Mouse (Mus musculus): ENCODE measurements around the gene Mak. TPM values are rescaled to one million over a fixed set of nuclear protein-coding genes. Genes with fewer than 3 reads are reported as not detected.
A peak's percentile ranks its signal among the peaks of the same experiment; 100 is the strongest.
"Not testable (repeated sequence)": the region's sequence is repeated elsewhere in the genome, so short reads cannot be mapped to it uniquely, and the experiment has no call there.

Mak gene
- polyA plus RNA-seq, 1 experiment from 2014 or later = 0.37 TPM

DNA sequence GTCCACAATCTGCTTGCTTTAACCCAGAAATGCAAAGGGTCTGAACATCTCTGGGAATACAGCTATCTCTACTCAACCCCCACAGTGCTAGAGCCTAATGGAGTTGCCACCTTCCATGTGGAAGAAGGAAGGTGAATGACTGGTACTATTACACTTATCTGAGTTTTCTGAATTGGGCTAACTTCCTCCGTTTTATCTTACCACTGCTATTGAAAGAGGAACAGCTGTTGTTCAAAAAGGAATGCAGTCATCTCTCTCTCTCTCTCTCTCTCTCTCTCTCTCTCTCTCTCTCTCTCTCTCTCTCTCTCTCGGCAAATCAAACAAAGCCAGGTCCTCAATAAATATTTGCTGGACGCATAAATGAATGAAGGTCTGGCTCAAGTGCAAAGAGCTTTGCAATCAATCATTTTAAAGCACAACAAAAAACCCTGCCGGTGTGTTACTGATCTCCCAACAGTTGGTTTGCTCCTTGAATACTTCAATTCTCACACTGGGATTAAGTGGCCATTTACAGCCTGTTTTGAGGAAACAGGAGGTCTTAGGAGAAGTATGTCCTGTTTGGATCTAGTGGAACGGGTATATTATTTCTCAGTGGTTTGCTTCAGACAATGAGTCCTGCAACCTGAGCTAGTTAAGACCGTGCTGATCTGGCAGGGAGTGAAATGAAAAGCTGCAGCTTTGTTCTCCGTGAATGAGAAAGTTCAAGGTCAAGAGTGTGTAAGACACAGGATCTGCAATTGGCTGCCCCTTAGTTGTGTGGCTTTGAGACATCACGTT, 84.8 kb downstream of the Mak start:
- Histone ChIP-seq H3K4me3 (replicated peaks; ENCODE audit: low read depth, low read length) (no peak overlapping the region), H3K9ac (ENCODE audit: low read depth, low read length) (no peak overlapping the region)
- DNase-seq (ENCODE audit: low spot score) = peak; percentile 79

DNA sequence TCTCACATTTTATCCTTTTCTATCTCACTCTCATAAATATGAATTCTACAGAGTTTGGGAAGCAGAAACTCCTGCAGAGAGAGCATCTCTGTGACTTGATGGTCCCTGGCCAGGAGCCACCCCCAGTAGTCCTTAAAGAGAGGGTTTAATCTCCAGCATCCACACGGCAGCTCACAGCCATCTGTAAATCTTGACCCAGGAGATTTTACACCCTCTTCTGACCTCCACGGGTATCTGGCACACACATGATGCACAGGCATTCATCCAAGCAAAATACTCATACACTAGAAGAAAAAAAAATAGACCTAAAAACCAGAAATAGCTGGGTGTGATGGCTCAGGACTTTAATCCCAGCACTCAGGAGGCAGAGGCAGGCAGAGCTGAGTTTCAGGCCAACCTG, 91.1 kb downstream of the Mak start:
- no peaks in the 10 kb centered on the region for H3K36me3 ChIP-seq (ENCODE audit: insufficient read depth, low read length)
- no peak overlapping the region for H3K4me2 ChIP-seq (ENCODE audit: low read length)
- TF ChIP-seq CTCF (IDR thresholded peaks at IDR 0.05; ENCODE audit: low read depth) = no peak
- H3K4me3 ChIP-seq (replicated peaks; ENCODE audit: low read depth, low read length) = no peak overlapping the region
- no peaks in the 10 kb centered on the region for H3K4me1 ChIP-seq (replicated peaks; ENCODE audit: insufficient read depth, low read length)
- no peaks in the 10 kb centered on the region for H3K27me3 ChIP-seq (ENCODE audit: insufficient read depth, low read length)
- 47% methylated on average over 2 of the region's 2 CpGs for WGBS
- DNase-seq (ENCODE audit: low spot score) (no peak), ATAC-seq (replicated peaks; ENCODE audit: low FRiP score, low read depth) (no peak)
- H3K9me3 ChIP-seq (replicated peaks; ENCODE audit: low read length) = no peaks in the 10 kb centered on the region
- no peak overlapping the region for H3K27ac ChIP-seq
- no peak overlapping the region for H3K9ac ChIP-seq (ENCODE audit: low read depth, low read length)

More for the DNA sequence above, 84.8 kb downstream of the Mak start:
- peak overlapping the region; percentile 2; the same call in 1 of the 2 replicates for H3K4me2 ChIP-seq (ENCODE audit: low read length)
- 8% methylated on average over 8 of the region's 8 CpGs for WGBS
- no peaks in the 10 kb centered on the region for H3K36me3 ChIP-seq (ENCODE audit: insufficient read depth, low read length)
- H3K4me1 ChIP-seq (replicated peaks; ENCODE audit: insufficient read depth, low read length) = 0 out of 2 replicates have a peak, but pooled peaks cover 2% of the 10 kb centered on the region
- peak; percentile 46 for ATAC-seq (replicated peaks; ENCODE audit: low FRiP score, low read depth)
- H3K27me3 ChIP-seq (ENCODE audit: insufficient read depth, low read length) = no peaks in the 10 kb centered on the region
- no peaks in the 10 kb centered on the region for H3K9me3 ChIP-seq (replicated peaks; ENCODE audit: low read length)
- no peak for TF ChIP-seq CTCF (IDR thresholded peaks at IDR 0.05; ENCODE audit: low read depth)
- H3K27ac ChIP-seq = peak overlapping the region; percentile 36; the same call in 1 of the 2 replicates

DNA sequence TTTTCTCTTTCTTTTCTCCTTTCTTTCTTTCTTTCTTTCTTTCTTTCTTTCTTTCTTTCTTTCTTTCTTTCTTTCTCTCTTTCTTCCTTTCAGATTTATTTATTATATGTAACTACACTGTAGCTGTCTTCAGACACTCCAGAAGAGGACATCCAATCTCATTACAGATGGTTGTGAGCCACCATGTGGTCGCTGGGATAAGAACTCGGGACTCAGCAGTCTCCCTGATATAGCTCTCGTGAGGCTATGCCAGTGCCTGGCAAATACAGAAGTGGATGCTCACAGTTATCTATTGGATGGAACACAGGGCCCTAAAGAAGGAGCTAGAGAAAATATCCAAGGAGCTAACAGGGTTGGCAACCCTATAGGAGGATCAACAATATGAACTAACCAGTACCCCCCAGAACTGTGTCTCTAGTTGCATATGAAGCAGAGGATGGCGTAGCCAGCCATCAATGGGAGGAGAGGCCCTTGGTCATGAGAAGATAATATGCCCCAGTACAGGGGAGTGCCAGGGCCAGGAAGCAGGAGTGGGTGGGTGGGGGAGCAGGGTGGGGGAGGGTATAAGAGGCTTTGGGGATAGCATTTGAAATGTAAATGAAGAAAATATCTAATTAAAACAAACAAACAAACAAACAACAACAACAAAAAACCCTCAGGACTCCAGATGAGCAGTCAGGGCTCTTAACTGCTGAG, 91.8 kb downstream of the Mak start:
- DNase-seq (ENCODE audit: low spot score); H3K4me2 ChIP-seq (ENCODE audit: low read length); H3K36me3 ChIP-seq (ENCODE audit: insufficient read depth, low read length); H3K9ac ChIP-seq (ENCODE audit: low read depth, low read length); H3K27me3 ChIP-seq (ENCODE audit: insufficient read depth, low read length); H3K4me1 ChIP-seq (replicated peaks; ENCODE audit: insufficient read depth, low read length); ATAC-seq (replicated peaks; ENCODE audit: low FRiP score, low read depth); H3K27ac ChIP-seq; H3K9me3 ChIP-seq (replicated peaks; ENCODE audit: low read length); H3K4me3 ChIP-seq (replicated peaks; ENCODE audit: low read depth, low read length): not testable (repeated sequence)
- 66% methylated on average over 4 of the region's 4 CpGs for WGBS

DNA sequence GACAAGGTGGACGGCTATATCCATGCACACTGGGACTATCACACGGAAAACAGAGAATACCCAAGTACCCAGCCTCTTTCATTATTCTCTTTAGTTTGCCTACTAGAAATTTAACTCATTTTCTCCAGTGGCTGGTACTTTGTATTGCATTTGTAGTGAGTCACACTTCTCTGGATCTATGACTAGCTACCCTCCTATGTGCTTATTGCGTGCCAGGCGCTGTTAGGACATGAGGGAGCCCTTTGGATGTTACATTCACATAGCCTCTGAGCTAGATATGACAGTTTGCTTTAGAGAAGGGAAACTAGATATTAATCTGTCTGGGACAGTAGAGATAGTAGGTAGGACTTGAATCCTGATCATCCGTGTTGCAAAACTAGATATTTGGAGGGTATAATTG, 93.4 kb downstream of the Mak start:
- Histone ChIP-seq H3K9me3 (replicated peaks; ENCODE audit: low read length) (no peaks in the 10 kb centered on the region), H3K27me3 (ENCODE audit: insufficient read depth, low read length) (no peaks in the 10 kb centered on the region), H3K4me1 (replicated peaks; ENCODE audit: insufficient read depth, low read length) (no peaks in the 10 kb centered on the region), H3K9ac (ENCODE audit: low read depth, low read length) (no peak overlapping the region), H3K4me3 (replicated peaks; ENCODE audit: low read depth, low read length) (no peak overlapping the region), H3K36me3 (ENCODE audit: insufficient read depth, low read length) (no peaks in the 10 kb centered on the region), H3K27ac (no peak overlapping the region), H3K4me2 (ENCODE audit: low read length) (no peak overlapping the region)
- ATAC-seq (replicated peaks; ENCODE audit: low FRiP score, low read depth) (no peak), DNase-seq (ENCODE audit: low spot score) (no peak)
- WGBS = 94% methylated on average over 5 of the region's 5 CpGs
- TF ChIP-seq CTCF (IDR thresholded peaks at IDR 0.05; ENCODE audit: low read depth) = no peak

DNA sequence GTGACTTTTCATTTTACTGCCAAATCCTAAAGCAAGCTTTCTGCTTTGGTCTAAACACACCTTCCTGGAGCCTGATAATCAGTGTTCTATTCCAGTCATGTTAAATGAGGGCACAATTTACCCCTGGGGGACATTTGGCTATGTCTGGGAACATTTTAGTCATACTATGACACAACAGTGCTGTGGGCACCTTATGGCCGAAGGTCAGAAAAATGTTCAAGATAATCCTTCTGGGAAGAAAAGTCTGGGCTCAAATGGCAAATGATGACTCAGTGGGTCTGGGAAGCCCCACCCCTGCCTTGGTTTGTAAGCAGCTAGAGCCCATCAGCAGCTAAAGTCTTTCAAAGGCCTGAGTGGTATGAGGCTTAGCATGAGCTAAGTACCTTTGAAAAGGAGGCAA, 96.7 kb downstream of the Mak start:
- Histone ChIP-seq H3K36me3 (ENCODE audit: insufficient read depth, low read length) (no peaks in the 10 kb centered on the region), H3K9ac (ENCODE audit: low read depth, low read length) (no peak overlapping the region), H3K4me3 (replicated peaks; ENCODE audit: low read depth, low read length) (no peak overlapping the region), H3K27ac (no peak overlapping the region), H3K27me3 (ENCODE audit: insufficient read depth, low read length) (no peaks in the 10 kb centered on the region), H3K4me1 (replicated peaks; ENCODE audit: insufficient read depth, low read length) (no peaks in the 10 kb centered on the region), H3K9me3 (replicated peaks; ENCODE audit: low read length) (no peaks in the 10 kb centered on the region), H3K4me2 (ENCODE audit: low read length) (no peak overlapping the region)
- WGBS = 91% methylated on average over 1 of the region's 1 CpGs
- TF ChIP-seq CTCF (IDR thresholded peaks at IDR 0.05; ENCODE audit: low read depth) = no peak
- ATAC-seq (replicated peaks; ENCODE audit: low FRiP score, low read depth) (no peak), DNase-seq (ENCODE audit: low spot score) (no peak)

DNA sequence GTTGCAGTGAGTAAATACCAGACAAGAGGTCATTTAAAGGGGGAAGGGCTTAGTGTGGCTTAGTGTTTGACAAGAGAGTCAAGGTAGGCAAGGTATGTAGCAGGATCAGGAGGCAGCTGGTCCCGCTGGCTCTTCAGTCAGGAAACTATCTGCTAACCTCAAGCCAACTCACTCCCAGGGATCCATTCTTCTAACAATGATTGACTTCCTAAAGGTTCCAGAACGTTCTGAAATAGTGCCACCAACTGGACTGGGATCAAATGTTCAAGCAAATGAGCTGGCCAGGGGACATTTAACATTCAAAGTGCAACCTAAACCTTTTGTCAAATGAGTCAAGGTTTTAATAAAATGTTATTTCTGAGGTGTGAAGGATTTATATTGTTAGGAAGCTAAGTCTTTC, 100.2 kb downstream of the Mak start:
- Histone ChIP-seq H3K27ac (peak overlapping the region; percentile 34; the same call in 1 of the 2 replicates), H3K4me2 (ENCODE audit: low read length) (no peak overlapping the region), H3K4me3 (replicated peaks; ENCODE audit: low read depth, low read length) (no peak overlapping the region), H3K4me1 (replicated peaks; ENCODE audit: insufficient read depth, low read length) (no peaks in the 10 kb centered on the region), H3K36me3 (ENCODE audit: insufficient read depth, low read length) (no peaks in the 10 kb centered on the region), H3K9ac (ENCODE audit: low read depth, low read length) (no peak overlapping the region), H3K9me3 (replicated peaks; ENCODE audit: low read length) (no peaks in the 10 kb centered on the region), H3K27me3 (ENCODE audit: insufficient read depth, low read length) (no peaks in the 10 kb centered on the region)
- DNase-seq (ENCODE audit: low spot score) (peak; percentile 49), ATAC-seq (replicated peaks; ENCODE audit: low FRiP score, low read depth) (no peak)
- 33% methylated on average over 2 of the region's 2 CpGs for WGBS
- peak; percentile 69 for TF ChIP-seq CTCF (IDR thresholded peaks at IDR 0.05; ENCODE audit: low read depth)
